Mouse (Mus musculus): ENCODE measurements around the gene Rbfox2. TPM values are rescaled to one million over a fixed set of nuclear protein-coding genes. Genes with fewer than 3 reads are reported as not detected.

Rbfox2 gene
- total RNA-seq, 1 experiment from 2014 or later, result 0.29 TPM

GRCm38 (mm10) chr15:77029331-77029991 lies 277.3 kb downstream of the Rbfox2 start:
- peak; percentile 58 for ATAC-seq (replicated peaks; ENCODE audit: insufficient number of reproducible peaks, low FRiP score, low TSS enrichment, poor library complexity, severe bottlenecking)

Other genes with a start within 250 kb of the Rbfox2 start
- not detected in 3 replicates for gene Apol7a, start 92.1 kb upstream of the Rbfox2 start, total RNA-seq (2017)
- gene Apol9a, start 104.1 kb upstream of the Rbfox2 start, total RNA-seq (2017), result not detected in 3 replicates
- 1.8 TPM in 1 of 3 replicates, not detected in the others for gene Apol7b, start 140.5 kb upstream of the Rbfox2 start, total RNA-seq (2017)
- gene Apol10a, start 170.0 kb upstream of the Rbfox2 start, total RNA-seq (2017), result 1.3 TPM in 1 of 3 replicates, not detected in the others
- gene Apol11a, start 201.3 kb upstream of the Rbfox2 start, total RNA-seq (2017), result not detected in 3 replicates
- gene Apol7c, start 226.3 kb upstream of the Rbfox2 start, total RNA-seq (2017), result 0.78 to 2.2 TPM in 2 of 3 replicates, not detected in the other